Mouse (Mus musculus): ENCODE data around the gene Adipor2. TPM values are rescaled to one million over a fixed set of nuclear protein-coding genes. Genes with fewer than 3 reads are reported as not detected.

Adipor2 gene
- total RNA-seq, 2 experiments from 2014 or later, result 55.7 to 56.2 TPM

DNA sequence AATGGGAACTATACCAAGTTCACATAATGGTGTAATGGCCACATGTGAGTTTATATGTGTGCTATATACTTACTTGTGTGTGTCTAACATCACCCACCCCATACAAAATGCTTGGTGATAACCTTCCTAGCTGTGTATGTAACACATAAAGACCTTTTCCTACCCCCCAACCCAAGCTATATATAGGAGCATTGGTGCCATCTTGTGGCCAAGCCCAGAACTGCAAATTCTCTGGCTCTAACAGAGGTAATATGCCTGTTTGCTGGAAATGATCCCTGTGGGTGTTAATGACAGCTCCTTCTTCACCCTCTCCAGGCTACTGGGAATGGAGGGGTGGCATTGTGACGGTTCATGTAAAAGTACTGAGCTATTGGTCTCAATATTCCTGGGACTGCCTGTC lies 69.3 kb downstream of the Adipor2 start:
- DNase-seq, result peak; percentile 86

GRCm38 (mm10) chr6:119347813-119348212 lies 69.7 kb downstream of the Adipor2 start:
- no peak for DNase-seq

GRCm38 (mm10) chr6:119346257-119346656 lies 71.2 kb downstream of the Adipor2 start:
- DNase-seq, result no peak

DNA sequence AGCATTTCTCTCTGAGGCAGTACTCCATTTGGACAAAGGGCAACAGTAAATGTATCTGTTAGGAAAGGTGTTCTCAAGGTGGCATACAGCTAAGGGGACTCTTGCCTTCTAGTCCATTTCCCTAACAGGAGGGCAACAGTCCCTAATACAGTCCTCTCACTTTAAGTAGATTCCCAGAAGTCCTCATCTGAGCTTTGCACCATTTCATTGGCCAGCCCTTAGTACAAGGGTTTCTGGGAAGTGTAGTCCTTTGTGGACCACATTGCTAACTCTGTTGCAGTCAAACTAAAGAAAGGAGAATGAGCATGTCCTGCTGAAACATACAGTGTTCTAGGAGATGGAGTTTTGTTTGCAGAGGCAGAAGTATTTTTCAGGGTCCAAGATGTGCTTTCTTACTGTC lies 76.1 kb downstream of the Adipor2 start:
- DNase-seq, result no peak

- no peak for DNase-seq
Observed at GRCm38 (mm10) chr6:119338121-119338912, 79.2 kb downstream of the Adipor2 start.

GRCm38 (mm10) chr6:119337287-119337686 lies 80.2 kb downstream of the Adipor2 start:
- no peak for DNase-seq

- DNase-seq, result no peak
Observed at GRCm38 (mm10) chr6:119336124-119336523, 81.4 kb downstream of the Adipor2 start.

GRCm38 (mm10) chr6:119333831-119334230 lies 83.7 kb downstream of the Adipor2 start:
- no peak for DNase-seq

DNA sequence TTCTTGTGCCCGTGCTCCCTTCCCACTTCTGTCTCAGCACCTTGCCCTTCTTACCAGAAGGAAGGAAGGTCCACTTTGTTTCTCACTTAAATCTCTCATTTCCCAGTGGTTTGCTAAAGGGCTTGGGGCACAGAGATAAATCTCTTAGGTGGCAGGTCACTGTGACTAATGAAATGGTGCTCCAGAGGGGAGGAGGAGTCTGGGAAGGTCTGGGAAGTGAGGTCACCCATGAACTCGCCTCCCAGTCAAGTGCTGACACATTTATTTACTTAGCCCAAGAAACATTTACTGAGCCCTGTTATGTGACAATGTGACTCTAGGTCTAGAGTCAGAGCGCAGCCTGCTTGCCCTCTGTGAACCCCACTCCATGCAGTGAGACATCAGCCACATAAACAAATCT lies 84.3 kb downstream of the Adipor2 start:
- no peak for DNase-seq

DNA sequence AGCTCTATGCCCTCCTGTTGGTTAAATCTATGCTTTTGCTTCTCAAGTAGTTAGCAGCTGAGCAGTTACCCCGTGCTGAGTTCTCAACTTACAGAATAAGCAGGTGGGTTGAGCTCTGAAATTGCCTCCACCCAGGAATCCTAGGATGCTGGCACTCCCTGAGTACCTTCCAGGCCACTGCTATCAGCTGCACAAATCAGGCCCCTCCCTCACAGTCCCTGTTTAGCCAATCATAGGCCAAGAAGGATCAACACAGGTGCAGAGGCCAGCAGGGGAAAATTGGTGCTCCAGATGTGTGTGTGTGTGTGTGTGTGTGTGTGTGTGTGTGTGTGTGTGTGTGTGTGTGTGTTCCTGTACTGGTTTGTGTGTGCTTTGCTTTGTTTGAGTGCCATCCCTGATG lies 85.4 kb downstream of the Adipor2 start:
- DNase-seq, result no peak

DNA sequence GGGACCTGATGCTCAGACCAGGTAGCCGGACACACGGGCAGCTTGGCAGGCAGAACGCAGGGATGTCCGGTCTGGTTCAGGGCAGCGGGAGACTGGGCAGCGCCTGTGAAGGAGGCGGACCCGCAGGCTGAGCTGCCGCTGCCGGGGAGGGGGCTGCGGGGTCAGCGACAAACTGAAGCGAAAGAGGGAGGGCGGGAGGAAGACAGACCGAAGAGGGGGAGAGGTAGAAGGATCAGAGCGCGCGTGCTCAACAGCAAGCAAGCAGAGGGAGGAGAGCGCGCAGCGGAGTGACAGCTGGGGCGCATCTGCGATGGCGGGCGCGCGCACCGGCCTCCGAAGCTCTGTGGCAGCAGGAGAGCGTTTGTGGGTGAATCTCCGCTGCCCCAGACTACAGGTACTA lies 87.0 kb downstream of the Adipor2 start, which contains the start of gene Lrtm2:
Gene Lrtm2, minus strand, starts transcription at position 261 of the 400 bp plus-strand sequence.
- no peak for DNase-seq

DNA sequence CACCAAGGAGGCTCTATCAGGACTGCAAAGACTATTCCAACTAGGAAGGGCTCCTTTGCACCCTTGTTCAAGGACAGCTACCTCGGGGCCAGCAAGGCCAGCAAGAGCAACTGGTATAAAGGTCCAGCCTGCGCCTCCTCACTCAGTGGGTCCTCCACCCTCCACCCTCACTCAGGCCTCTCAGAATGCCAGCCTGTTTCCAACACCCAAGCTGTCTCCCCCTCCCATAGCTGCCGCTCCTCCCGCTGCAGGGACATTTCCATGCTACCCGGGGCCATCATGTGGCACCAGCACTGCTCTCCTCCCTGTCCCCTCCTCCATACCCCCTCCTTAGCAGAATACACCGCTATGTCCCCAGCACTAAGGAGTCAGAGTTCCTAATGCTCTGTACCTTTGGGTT lies 87.6 kb downstream of the Adipor2 start:
- no peak for DNase-seq

DNA sequence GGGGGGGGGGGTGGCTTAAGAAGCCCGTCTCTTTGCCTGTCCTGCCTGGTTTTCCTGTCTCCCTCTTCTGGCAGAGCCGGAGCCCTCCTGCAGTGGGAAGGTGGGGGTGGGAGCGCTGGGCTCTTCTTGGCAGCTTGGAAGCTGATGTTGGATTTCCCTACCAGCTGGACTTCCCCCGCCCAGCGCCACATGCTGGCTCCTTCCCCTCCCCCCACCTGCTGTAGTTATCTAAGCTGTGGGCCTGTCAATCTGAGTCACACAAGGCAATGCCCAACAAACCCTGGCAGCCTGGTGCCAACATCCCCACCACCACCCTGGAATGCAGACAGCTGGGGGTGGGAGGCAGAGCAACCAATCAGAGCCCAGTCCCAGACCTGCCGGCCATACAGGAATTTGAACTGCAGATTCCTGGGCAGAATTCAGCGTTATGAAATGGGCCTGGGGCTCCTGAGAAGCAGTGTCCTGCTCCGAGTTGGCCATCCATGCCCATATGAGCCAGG lies 88.2 kb downstream of the Adipor2 start:
- DNase-seq, result peak; percentile 29

GRCm38 (mm10) chr6:119328521-119329115 lies 88.9 kb downstream of the Adipor2 start:
- DNase-seq, result no peak

DNA sequence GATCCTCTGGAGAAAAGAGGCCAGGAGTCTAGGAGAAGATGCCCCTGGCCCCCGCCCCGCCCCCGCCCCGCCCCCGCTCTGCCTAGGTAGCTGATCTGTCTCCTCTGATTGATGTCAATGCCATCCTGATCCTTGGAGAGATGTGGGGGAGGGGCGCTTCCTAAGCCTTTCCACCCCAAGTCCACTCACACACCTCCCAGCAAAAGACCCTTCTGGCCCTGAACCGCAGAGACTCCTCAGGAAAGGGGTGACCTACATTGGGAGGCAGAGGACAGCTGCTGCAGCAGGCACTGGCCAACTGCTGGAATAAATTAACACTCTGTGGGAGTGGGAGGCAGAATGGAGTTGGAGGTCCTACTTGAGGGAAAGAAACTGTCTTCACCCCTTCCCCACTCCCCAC lies 91.0 kb downstream of the Adipor2 start:
- no peak for DNase-seq

DNA sequence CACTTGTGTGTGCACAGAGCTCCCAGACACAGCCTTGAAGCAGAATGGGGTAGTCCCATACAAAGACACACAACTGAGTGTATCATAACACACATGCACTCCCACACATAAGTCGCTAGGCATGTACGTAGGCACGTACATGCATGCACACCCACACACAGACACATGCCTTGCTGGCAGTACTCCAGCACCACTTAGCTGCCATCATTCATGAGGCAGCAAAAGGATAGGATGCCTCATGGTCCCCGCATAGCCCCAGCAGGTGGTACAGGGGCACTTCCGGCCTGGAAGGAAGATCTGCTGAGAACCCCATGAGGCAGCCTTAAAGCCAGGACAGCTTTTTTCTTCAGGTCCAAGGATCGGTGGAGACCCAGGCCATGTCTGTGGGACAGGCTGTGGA lies 91.5 kb downstream of the Adipor2 start:
- DNase-seq, result no peak

DNA sequence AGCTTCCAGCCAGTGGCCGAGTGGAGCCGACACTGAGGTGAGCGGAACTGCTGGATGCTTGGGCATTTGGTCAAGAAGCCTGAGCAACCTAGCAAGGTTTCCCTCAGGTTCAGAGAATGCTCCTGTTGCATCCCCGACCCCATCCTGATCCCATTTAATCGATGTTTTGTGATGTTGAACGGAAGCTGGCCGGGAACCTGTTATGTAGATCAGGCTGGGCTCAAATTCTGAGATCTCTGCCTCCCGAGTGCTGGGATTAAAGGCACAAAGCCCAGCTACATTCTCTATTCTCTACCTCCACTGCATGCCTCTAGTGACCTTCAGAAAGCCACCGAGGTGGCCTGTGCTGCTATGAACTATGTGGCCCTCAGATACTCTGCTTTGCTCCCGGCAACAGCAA lies 92.7 kb downstream of the Adipor2 start:
- no peak for DNase-seq

DNA sequence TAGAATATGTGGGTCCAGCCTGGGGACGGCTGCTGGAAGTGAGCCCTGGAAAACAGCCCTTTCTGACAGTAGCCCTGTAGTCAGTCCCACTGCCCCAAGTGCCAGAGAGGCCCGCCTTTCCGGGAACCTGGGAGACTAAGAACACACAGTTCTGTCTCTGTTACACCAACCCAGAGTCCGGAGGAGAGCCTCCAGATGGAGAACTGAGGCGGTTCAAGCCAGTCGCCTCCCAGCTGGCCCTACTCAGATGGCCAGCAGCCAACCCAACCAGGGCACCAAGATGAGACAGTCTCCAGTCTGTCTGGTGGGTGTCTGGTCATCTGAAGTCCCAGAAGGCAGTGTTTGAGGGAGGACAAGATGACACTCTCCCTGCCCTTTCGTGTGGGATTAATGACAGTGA lies 95.8 kb downstream of the Adipor2 start:
- no peak for DNase-seq

GRCm38 (mm10) chr6:119320481-119320880 lies 97.0 kb downstream of the Adipor2 start:
- peak; percentile 50 for DNase-seq

DNA sequence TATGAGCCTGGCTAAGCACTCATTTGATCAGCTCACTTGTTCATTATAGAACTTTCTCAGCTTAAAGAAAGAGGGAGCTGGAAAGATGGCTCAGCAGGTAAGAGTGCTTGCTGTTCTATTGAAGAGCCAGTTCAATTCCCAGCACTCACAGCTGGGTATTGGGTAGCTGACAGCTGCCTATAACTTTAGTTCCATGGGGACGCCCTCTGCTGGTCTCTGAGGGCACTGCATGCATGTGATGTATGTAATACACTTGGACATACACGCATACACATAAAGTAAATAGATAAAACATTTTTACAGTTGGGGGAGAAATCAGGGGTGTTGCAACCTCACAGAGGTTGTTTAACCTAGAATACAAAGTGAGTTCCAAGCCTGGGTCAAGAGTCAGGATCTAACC lies 98.1 kb downstream of the Adipor2 start:
- DNase-seq, result no peak

DNA sequence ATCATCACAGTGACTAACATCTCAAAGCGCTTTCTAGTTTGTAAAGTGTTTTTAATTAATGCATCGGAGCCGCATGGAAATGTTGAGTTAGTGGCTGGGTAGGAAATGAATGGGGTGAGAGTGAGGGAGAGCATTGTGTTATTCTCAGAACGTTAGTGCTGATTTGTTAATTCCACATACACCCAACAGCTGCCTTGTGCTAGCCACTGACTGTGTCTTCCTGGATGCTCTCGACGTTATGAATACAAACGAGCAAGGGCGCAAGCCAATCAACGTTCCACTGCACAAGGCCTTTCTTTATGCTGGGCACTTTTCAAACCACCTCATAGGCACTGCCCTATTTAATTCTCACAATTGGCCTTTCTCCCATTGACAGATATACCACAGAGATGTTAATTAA lies 98.8 kb downstream of the Adipor2 start:
- DNase-seq, result no peak

DNA sequence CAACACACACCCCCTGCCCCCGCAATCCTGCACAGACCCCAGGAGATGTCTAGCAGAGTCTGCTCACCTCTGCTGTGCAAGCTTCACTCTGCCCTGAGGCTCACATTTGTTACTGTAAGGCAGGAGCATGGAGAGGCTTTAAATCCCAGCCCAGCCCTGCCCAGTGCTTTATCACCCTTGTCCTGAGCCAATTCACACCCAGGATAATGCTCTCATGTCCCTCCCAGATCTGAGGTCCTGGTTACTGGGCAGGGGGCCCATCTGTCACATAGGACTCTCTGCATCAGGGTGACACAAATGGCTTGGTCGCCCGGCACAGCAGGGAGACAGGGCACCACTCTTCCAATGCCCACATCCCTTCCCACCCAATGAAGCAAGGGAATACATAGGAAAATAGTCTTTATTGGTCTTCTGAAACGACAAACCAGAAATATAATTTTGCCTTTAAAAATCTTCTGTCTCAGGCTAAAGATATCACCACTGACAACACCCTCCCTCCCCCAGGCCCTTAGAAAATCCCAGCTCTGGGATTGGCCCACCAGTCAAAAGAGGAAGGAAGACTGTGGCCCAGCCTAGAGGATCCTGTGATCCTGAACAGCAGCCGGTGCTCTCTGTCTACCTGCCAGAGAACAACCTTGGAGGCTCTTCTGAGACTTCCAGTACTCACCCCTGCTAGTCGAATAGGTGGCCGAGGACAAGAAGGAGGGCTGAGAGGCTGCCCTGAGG lies 102.6 kb downstream of the Adipor2 start:
- DNase-seq, result no peak

Data from gastrocnemius, postnatal 10 days (tissue).